Mouse (Mus musculus) cerebellum, adult 18-20 months (tissue): ENCODE results near the gene Mrps21.
"Not testable (repeated sequence)": the region's sequence is repeated elsewhere in the genome, so short reads cannot be mapped to it uniquely, and the experiment has no call there.

Experiments
- DNase-seq, 2 experiments: peaks; one replicate each; pipeline ENCODE4 v3.0.0; 2021

Gene Mrps21

DNA sequence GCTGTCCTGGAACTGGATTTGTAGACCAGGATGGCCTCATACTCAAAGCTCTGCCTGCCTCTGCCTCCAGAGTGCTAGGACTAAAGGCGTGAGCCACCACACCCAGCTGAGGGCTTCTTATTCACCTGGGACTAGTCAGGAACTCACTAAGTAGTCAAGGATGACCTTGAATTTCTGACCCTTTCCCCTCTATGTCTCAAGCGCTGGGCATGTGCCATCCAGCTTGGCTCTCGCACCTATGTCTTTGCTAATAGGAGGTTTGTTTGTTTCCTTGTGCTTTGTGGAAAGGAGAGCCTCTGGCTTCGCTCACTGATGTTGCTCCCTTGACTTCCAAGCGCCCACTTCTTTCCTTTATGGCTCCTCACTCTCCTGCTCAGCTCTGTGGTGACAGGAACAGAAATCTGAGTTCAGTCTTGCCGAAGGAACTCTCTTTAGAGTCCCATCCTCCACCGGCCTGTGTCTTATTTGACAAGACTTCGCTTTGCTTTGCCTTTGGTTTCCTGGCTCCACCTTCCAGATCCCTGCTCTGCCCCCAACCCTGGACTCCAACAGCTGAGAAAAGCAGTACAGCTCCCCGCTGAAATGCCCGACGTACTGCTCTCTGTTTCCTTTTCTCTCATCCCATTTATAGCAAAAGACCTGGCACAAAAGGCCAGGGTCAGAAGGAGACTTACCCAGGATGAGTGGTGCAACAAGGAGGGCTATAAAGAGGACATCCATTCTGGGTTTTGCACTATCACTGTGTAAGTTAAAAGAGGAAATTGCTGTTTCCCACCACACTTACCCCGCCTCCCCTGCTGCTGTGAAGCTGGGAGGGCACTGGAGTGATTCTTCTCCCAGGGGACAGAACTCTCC is 20.1 kb upstream of the Mrps21 start, which contains the start of gene BC028528:
Gene BC028528 (minus strand): TSS at position 795 of the 855 bp plus-strand sequence.
- DNase-seq, result peak in 1 of 2 experiments; percentile 4

DNA sequence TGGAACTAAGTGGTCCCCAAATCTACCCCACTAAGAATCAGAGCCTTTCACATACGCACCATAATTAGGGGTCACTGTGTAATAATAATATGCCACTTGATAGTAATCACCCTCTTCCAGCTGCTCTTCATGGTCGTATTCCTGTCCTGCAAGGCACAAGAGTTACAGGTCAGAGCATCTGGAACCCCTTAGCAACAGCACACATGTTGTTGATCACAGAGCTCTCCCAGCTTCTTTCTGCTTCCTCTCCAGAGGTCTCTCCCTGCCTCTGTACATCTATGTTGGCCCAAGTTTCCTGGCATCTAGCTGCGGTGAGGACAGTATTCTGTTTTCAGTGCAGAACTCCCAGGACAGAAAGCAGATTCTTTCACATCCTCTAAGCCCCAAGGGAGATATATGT is 18.3 kb upstream of the Mrps21 start:
- DNase-seq, result no peak

DNA sequence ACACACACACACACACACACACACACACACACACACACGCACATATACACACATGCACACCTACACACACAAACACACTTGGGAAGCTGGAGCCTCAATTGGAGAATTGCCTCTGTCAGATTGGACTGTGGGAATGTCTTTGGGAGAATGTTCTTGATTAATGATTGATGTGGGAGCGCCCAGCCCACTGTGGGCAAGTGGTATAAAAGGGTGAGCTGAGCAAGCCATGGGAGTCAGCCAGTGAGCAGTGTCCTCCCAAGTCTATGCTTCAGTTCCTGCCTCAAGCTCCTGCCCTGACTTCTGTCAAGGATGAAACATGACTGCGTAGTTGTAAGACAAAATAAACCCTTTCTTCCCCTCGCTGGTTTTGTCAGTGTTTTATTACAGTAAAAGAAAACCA is 16.3 kb upstream of the Mrps21 start:
- no peak for DNase-seq

DNA sequence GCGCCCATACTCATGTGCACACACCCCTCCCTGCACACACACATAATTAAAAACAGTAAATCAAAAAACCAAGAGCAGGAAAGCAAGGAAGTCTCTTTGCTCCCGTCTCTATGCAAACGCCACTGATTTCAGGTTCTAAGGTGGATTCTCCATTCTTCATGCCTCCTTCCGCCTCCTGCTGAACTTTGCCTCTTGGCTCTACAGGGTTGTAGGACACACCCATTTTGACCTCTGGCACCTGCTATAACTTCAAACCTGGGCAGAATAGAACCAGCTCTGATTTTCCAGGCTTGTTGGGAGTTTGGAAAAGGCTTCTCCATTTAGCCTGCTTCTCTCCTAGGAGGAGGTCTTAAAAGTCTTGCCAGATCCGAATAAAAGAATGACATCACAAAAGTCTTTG is 13.1 kb upstream of the Mrps21 start:
- DNase-seq, result no peak

DNA sequence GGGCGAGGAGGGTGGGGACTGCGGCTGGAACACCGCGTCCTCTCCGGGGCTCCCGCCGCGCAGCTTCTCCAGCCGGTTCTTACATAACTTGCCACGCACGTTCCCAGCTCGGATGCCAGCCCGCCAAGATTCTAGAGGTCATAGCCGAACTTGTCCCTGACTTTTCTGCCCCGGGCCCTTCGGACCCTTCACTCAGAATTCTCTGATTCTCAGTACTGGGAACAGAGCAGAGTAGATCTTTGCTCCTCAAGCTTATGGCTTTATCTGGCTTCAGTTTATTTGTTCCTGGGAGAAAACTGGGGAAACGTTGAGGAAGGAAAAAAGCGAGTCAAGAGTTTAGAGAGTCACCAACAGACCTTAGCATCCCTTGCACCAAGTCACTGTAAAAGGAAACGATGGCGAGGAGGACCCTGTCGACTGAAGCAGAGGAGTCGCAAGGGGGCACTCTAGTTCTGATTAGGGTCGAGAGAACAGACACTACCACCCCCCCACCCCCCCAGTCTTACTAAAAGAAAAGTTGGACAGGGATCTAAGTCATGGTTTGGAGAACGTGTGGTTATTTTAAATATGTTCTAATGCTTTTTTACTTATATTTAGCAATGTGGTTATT is 11.6 kb upstream of the Mrps21 start:
- peak; percentile 66 to 74 for DNase-seq

DNA sequence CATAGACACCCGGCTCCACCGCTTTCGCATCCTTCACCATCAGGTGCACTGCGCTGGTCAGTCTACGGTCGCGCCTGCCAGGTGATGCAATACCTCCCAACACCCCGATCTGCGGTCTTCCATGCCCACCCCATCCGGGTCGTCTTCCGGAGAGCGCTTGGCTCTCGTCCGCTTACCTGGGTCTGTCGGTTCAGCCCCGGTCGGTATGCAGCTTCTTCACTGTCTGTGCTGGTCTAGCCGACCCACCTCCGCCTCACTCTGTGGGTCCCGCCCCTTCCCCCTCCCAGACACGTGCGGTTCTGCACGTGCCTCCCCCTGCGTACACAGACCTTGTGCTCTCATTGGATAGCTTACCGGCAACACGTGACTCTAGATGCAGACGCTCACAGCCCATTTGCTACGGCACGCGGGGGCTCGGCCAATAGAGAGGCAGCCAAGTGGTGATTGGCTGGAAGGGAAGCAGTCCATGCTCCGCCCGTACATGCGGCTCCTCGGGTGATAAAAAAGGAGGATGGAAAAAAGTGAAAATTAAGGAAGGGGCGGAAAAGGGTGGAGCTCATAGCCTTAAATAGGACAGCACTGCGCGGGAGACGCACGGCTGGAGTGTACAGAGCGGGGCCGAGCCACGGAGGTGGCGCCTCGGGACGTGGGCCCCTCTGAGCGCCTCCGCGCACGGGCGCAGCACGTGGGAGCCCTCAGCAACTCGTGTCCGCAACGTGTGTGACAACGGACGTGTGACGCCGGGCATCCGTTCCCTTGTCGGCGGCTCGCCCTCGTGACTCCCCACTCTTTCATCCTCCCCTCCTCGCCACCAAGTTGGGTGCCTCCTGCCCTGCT is 10.9 kb upstream of the Mrps21 start, which contains the start of gene Ciart:
Gene Ciart (minus strand): TSS at position 273 of the 837 bp plus-strand sequence.
- peak; percentile 91 to 98 for DNase-seq

DNA sequence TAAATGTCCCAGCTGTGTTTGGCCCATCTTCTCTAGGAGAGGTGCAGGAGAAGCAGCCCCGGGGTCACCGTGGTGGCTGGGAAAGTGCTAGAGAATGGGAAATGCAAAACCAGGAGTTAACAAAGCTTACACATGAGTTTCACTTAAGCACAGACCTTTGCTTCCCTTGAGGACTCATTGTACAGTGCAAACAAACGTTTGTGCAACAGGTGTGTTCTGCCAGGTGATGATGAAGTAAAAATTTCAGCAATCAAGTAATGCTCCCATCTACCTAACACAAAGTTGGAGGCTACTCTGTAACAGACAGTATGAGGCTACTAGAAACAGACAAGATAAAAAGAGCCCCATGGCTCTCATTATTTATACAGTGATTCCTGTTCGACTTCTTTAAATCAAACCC is 7.7 kb upstream of the Mrps21 start:
- no peak for DNase-seq

DNA sequence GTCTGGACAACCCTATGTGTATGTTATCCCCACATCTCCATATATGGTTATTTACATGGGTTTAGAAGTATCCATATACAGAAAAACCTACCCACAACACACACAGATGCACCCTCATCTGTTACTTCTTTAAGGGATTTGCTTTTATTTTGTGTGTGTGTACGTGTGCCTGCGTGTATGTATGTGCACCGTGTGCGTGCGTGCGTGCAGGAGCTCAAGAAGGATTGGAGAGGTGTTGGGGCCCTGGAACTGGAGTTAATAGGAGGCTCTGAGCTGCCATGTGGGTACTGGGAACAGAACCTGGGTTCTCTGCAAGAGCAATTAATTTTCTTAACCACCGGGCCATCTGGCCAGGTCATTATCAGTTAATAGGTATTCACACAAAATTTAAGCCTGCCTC is 729 bp upstream of the Mrps21 start:
- DNase-seq, result no peak

DNA sequence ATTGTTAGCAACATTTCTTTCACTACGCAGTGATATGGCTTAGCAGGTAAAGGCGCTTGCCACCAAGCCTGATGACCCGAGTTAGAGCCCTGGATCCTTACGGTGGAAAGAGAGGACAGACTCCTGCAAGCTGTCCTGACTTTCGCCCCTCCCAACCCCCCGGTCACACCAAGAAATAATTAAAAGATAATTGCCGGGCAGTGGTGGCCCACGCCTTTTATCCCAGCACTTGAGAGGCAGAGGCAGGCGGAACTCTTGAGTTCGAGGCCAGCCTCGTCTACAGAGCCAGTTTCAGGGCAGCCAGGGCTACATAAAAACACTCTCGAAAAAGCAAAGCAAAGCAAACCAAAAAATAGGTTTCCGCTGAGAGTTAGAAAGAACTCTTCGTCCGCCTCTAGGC is 343 bp downstream of the Mrps21 start:
- no peak for DNase-seq

DNA sequence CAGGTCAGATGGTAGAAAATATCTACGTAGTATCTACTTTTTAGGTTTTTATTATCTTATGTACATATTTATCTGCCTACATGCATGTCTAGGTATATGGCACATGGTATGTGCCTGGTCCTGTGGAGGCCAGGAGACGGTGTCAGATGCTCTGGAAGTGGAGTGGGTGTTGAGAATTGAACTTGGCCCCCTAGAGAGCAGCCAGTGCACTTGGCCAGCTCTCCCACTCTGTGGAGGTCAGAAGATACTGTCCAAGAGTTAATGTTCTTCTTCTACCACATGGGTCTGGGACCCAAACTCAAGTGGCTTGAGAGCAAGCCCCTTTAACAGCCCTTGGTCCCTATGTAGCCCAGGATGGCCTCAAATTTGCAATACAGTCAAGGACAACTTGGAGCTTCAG is 3.9 kb downstream of the Mrps21 start:
- no peak for DNase-seq

DNA sequence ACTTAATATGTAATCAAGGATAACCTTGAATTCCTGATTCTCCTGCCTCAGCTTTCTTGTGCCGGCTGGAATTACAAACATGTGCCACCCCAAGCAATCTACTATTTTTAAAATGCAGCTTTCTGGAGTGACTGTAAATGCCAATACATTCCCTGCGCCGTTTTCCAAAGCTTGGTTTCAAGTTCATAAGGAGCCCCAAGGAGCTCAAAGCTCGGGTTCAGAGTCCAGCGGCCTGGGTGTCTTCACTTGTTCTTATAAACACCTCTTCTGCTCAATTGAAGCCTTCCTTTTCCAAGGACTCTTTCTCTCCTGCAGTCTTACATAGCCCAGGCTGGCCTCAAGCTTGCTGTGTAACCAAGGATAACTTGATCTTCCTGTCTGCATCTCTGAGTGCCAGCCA is 5.2 kb downstream of the Mrps21 start:
- DNase-seq, result no peak

DNA sequence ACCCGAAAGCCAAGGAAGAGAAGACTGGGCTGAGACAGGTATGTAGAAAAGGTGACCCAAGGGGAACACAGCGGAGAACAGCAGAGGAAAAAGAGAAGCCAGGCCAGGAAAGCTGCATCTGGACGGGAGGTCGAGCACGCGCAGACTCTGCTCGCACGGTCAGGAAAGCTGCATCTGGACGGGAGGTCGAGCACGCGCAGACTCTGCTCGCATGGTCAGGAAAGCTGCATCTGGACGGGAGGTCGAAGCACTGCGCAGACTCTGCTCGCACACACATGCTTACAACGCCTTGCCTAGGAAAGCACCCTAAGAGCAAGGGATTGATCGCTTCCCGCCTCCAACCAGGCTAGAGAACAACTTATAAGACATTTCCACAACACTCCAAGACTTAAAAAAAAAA is 5.7 kb downstream of the Mrps21 start:
- DNase-seq, result no peak

DNA sequence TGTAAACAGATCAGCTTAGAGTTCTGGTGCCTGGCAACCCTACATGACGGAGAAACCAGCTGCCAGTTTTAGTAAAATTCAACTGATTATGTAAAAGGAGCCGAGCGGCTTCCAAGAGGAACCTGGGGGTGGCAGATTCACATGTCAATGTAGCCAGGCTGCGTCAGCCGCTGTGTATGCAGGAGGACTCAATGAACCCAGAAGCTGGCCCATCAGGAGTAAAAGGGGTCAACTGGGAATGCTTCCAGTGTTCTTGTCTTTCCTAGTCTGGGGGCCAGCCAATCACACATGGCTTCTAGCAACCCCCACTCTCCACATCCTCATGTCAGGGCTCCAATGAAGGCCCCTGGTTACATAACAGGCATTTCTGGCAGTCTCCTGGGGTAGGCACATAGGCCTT is 6.3 kb downstream of the Mrps21 start:
- DNase-seq, result peak in 1 of 2 experiments; percentile 28

DNA sequence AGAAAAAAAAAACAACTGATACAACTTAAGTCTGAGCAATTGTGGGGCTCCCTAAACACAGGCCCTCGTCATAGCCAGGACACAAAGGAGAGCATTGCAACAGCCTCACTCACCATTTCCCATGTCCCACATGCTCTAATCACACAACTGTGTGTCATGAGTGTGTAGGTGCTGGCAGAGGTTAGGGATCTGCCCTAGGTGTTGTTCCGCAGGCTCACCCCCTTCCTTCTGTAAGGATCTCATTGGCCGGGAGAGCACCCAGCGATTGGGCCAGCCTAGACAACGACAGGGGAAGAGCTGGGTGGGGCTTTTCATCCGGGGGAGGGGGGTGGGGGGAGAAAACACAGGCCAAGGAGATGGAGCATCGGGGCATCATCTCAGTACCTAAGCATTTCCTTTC is 7.7 kb downstream of the Mrps21 start:
- DNase-seq, result no peak

DNA sequence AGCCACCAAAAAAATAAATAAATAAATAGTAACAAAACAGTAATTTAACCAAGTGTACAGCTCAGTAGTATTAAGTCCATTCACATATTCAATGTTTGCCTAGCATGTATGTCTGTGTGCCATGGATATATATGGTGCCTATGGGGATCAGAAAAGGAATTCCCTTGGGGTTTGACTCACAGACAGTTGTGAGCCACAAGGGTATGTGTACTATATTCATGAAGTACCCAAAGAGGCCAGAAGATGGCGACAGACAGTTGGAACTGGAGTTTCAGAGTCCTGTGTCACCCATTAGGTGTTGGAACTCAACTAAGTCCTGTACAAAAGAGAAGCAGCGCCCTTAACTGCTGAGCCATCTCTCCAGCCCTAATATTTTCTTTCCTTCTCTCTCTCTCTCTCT is 9.5 kb downstream of the Mrps21 start:
- DNase-seq, result peak; percentile 65 to 68

DNA sequence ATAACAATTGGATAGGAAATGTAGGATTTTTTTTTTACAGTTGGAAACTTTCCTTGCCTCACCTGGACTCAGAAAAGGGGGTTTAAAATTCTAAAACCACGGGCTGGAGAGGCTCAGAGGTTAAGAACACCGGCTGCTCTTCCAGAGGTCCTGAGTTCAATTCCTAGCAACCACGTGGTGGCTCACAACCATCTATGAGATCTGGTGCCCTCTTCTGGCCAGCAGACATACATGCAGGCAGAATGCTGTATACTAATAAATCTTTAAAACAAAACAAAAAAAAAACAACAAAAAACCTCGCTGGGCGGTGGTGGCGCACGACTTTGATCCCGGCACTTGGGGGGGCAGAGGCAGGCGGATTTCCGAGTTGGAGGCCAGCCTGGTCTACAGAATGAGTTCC is 10.1 kb downstream of the Mrps21 start:
- DNase-seq, result no peak

DNA sequence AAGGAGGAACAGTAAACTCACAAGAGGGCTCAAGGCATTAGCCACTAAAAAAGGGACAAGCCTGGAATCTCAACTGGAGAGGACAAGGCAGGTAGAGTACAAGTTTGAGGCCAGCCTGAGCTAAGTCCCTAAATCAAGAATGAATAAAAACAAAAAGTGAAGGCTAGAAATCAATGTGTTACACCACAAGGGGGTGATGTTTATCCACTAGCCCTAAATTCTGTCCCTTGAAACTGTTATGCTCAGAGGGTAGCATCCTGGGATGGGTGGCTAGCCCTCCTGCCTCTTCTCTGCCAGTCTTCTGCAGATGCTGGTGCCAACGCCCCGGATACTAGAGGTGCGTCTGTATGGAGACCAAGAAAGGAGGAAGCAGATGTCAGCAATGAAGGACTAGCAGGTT is 11.0 kb downstream of the Mrps21 start:
- no peak for DNase-seq

DNA sequence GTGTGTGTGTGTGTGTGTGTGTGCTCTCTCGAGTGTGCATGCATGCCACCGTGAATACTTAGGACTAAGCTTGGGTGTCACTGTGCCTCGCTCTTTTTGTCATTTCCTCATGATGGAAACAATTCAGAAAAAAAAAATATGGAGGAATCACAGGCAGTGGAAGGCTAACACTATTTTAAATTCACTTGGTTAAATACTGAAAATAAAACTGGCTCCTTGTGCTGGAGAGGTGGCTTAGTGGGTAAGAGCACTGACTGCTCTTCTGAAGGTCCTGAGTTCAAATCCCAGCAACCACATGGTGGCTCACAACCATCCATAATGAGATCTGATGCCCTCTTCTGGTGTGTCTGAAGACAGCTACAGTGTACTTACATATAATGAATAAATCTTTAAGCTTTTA is 13.0 kb downstream of the Mrps21 start:
- DNase-seq, result not testable (repeated sequence)

DNA sequence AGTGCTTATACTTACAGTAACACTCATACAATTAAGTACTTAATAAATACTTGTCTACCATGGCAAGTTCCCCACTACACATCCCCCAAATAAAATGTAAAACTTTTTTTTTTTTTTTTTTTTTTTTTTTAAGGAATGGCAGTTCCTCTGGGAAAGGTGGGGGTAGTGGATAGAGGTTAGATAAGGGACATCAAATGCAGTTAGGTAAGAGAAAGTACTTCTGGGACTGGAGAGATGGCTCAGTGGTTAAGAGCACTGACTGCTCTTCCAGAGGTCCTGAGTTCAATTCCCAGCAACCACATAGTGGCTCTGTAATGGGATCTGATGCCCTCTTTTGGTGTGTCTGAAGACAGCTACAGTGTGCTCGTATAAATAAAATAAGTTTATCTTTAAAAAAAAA is 14.3 kb downstream of the Mrps21 start:
- not testable (repeated sequence) for DNase-seq

DNA sequence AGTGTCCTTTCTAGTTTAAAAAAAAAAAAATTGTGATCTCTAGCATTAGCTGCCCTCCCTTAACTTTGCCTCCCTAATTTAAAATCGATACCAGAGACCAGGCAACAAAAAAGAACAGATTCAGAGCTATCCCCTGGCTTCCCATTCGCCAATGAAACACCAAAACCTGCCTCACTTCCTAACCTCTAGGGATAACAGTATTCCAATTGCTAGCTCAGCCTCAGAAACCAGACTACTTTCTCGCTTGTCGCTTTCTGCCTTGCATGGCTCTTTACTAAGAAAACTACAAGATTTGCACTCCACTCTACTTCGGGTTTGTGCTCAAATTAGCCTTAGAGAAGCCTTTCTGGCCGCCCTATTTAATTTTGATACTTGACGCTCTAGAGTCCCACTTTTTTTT is 15.2 kb downstream of the Mrps21 start:
- no peak for DNase-seq

DNA sequence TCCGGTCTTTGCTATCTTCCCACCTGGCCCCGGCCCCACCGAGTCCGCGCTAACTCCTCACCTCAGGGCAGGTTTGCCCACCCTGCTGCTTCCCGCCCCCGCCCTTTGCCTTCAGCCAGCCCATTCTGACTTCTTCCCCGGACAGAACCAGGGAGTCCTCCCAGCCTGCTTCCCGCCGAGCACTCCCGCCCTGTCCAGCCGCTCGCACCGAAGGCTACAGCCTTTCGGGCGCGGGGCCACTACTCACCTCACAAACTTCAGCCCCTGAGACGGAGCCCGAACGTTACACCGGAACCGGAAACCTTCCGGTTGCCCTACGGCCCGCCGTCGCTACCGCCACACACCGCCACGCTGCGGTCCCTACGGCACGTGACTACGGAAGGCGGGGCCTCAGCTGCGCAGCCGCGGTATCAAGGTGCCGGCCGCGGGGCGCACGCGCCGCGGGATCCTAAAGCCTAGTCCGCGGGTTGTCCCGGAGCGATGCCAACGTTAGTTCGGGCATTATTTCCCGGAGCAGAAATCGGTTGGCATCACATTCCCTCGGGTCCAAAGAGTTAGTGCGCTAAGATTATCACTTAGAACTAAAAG is 15.7 kb downstream of the Mrps21 start, which contains the start of gene Prpf3:
Gene Prpf3 (minus strand): TSS at position 384 of the 588 bp plus-strand sequence.
- DNase-seq, result peak; percentile 94 to 96

DNA sequence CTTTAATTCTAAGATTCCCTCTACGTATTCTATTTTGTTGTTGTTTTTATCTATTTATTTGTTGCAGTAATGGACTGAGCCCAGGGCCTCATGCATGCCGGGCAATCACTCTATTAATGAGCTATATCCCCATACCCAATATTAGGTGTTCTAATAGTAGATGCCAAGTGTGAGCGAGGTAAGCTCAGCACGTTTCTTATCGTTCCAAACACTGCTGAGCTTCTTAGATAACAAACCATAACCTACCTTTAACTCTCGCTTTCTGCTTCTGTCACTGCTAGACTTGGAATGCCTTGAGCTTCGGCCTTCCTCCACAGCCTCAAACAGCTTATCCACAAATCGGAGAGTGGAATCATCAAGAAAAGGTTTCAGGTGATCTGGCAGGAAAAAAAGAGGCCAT is 20.0 kb downstream of the Mrps21 start:
- no peak for DNase-seq

DNA sequence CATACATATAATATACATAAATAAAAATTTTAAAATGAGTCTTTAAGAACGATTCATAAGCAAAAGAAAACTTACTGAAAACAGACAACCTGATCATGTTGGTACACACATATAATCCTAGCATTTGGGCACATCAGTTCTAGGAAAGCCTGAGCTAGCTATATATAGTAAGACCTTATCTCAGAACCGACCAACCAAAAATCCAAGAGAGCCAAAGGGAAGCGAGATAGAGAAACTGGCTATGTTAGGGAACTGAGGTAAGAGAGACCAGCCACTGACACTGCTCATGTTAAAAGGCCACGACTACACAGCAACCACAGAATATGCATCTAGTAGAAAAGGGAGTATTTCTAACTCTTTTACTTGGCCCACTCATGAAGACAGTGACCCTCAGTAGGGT is 20.7 kb downstream of the Mrps21 start:
- DNase-seq, result no peak
